ENCODE assay signal across 9 mouse cellular contexts in the genomic region with DNA sequence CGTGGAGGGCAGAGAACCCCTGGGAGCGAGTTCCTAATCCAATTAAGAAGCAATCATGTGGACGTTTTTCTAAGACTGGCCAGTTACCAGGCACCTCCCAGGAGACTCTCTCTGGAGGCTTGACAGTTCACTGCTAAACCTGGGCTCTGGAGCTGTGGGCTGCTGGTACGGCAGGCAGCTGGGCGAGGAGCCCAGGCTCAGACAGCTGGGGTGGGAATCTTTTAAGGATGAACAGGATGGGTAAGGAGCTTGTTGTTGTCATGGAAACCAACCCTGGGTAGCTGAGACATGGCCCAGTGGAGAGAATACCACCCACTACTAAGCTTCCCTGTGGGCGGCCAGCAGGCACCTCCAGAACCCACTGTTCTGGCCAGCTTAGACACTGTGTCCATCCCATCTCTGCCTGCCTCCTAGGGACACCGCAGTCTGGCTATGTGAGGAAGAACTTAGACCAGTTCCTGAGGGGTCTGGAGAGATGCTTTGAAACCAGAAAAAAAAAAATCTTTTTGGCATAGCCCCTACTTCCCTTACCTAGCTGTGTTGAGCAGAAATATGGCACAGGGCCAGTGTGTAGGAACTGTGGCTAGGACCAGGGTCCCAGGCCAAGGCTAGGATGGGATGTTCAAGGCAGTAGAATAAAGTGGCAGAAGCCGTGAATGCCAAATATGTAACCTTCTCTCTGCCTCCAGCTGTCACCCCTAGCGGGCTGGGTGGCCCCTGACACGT. TPM values are rescaled to one million over a fixed set of nuclear protein-coding genes. Genes with fewer than 3 reads are reported as not detected.
DNase-seq lines count a peak whose midpoint lies in the region; ATAC-seq and TF ChIP-seq lines count a peak whose summit lies in the region.
"Had no signal": no experiment of that assay in that cellular context is flagged by ENCODE, and none has a peak within 500 bp of the region (broad histone marks: within the 10 kb centered on the region; RNA-seq: fewer than 3 reads in every experiment).

No protein-coding gene starts in this region.

- H3K4me2 ChIP-seq in hindbrain, embryonic 16.5 days (ENCODE audit: low read length), result 0 out of 2 replicates have a peak overlapping the region, but pooled peaks have one; percentile 15
- no peak overlapping the region for H3K4me2 ChIP-seq in lung, postnatal 0 days (replicated peaks; ENCODE audit: low read depth, low read length)

- 12% methylated on average over 10 of the region's 10 CpGs for WGBS in cerebellum, adult 2 months
- 25% methylated on average over 10 of the region's 10 CpGs for WGBS in hindbrain, embryonic 16.5 days
- WGBS in midbrain, embryonic 10.5 days, result 17% methylated on average over 10 of the region's 10 CpGs
- 43% methylated on average over 10 of the region's 10 CpGs for WGBS in lung, postnatal 0 days

- no peak overlapping the region for H3K27ac ChIP-seq in cerebellum, adult 2 months (ENCODE audit: insufficient read depth, low read length)
- peak overlapping the region; percentile 61 for H3K27ac ChIP-seq in hindbrain, embryonic 16.5 days (ENCODE audit: low read depth, low read length)
- no peak overlapping the region for H3K27ac ChIP-seq in midbrain, embryonic 10.5 days (replicated peaks)
- H3K27ac ChIP-seq in lung, postnatal 0 days (ENCODE audit: low read length), result no peak overlapping the region

- no peak for TF ChIP-seq EP300 in lung, postnatal 0 days (IDR thresholded peaks at IDR 0.05)

- H3K36me3 ChIP-seq in hindbrain, embryonic 16.5 days (ENCODE audit: control insufficient read depth, insufficient read depth, low read length), result no peaks in the 10 kb centered on the region
- H3K36me3 ChIP-seq in midbrain, embryonic 10.5 days, result no peaks in the 10 kb centered on the region
- no peaks in the 10 kb centered on the region for H3K36me3 ChIP-seq in lung, postnatal 0 days (ENCODE audit: insufficient read depth, low read length)

- H3K4me3 ChIP-seq in cerebellum, adult 2 months (replicated peaks; ENCODE audit: insufficient read depth, low read depth, low read length), result no peak overlapping the region
- H3K4me3 ChIP-seq in hindbrain, embryonic 16.5 days (ENCODE audit: low read length), result no peak overlapping the region
- no peak overlapping the region for H3K4me3 ChIP-seq in midbrain, embryonic 10.5 days
- no peak overlapping the region for H3K4me3 ChIP-seq in lung, postnatal 0 days (ENCODE audit: low read depth, low read length)

- H3K27me3 ChIP-seq in cerebellum, adult 2 months (ENCODE audit: control insufficient read depth, insufficient read depth, low read length), result peaks cover 2% of the 10 kb centered on the region; the same call in 1 of the 2 replicates
- no peaks in the 10 kb centered on the region for H3K27me3 ChIP-seq in hindbrain, embryonic 16.5 days (replicated peaks; ENCODE audit: control insufficient read depth, insufficient read depth, low read length)
- H3K27me3 ChIP-seq in midbrain, embryonic 10.5 days (ENCODE audit: low read depth, poor library complexity, severe bottlenecking), result peaks cover 35% of the 10 kb centered on the region
- no peaks in the 10 kb centered on the region for H3K27me3 ChIP-seq in lung, postnatal 0 days (replicated peaks; ENCODE audit: insufficient read depth, low read length)

- no peaks in the 10 kb centered on the region for H3K9me3 ChIP-seq in hindbrain, embryonic 16.5 days (ENCODE audit: control insufficient read depth, low read length)
- no peaks in the 10 kb centered on the region for H3K9me3 ChIP-seq in midbrain, embryonic 10.5 days (replicated peaks)
- H3K9me3 ChIP-seq in lung, postnatal 0 days (ENCODE audit: low read length), result no peaks in the 10 kb centered on the region

- H3K9ac ChIP-seq in hindbrain, embryonic 16.5 days (ENCODE audit: low read depth, low read length), result peak overlapping the region; percentile 27; the same call in 1 of the 2 replicates
- no peak overlapping the region for H3K9ac ChIP-seq in lung, postnatal 0 days (replicated peaks; ENCODE audit: low read depth)

- DNase-seq in 3T3-L1 (ENCODE audit: low read depth, low spot score), result peak; percentile 57
- peak; percentile 28 to 38 for DNase-seq in cerebellum, adult 2 months
- peak; percentile 26 for DNase-seq in midbrain, embryonic 10.5 days (ENCODE audit: low spot score)
- DNase-seq in lung, postnatal 0 days (ENCODE audit: low spot score), result no peak
- DNase-seq in spleen, postnatal 14 days (ENCODE audit: low spot score in 2 of 2), result no peak
- DNase-seq in testis, postnatal 10 days (ENCODE audit: low spot score), result no peak
- no peak for DNase-seq in urinary bladder, postnatal 25 days (ENCODE audit: low spot score)

- no peak for TF ChIP-seq POLR2A in cerebellum, adult 2 months (IDR thresholded peaks at IDR 0.05; ENCODE audit: borderline replicate concordance, insufficient read depth, low read length)

- no peak for TF ChIP-seq CTCF in cerebellum, adult 2 months (IDR thresholded peaks at IDR 0.05; ENCODE audit: borderline replicate concordance, insufficient read depth, low read depth, low read length)
- no peak for TF ChIP-seq CTCF in lung, postnatal 0 days (IDR thresholded peaks at IDR 0.05)

- H3K4me1 ChIP-seq in cerebellum, adult 2 months (ENCODE audit: control insufficient read depth, insufficient read depth, low read length), result peaks cover 17% of the 10 kb centered on the region
- H3K4me1 ChIP-seq in hindbrain, embryonic 16.5 days (ENCODE audit: control insufficient read depth, insufficient read depth, low read depth, low read length), result peaks cover 20% of the 10 kb centered on the region
- peaks cover 25% of the 10 kb centered on the region for H3K4me1 ChIP-seq in midbrain, embryonic 10.5 days
- H3K4me1 ChIP-seq in lung, postnatal 0 days (ENCODE audit: insufficient read depth, low read depth, low read length), result no peaks in the 10 kb centered on the region

- peak; percentile 92 for ATAC-seq in hindbrain, embryonic 16.5 days
- no peak for ATAC-seq in lung, postnatal 0 days

RNA-seq across cellular contexts. Expression of a gene that starts 17.0 kb away (rescaled TPM):
- polyA plus RNA-seq in cerebellum, adult 2 months (2012; rRNA removed), result 5.8 and 6.9 TPM in 2 replicates
- polyA plus RNA-seq in hindbrain, embryonic 16.5 days (2015; fragmentation: Nextera tagmentation; extraction: Ambion mirVana), result 2.6 and 3.5 TPM in 2 replicates
- polyA plus RNA-seq in midbrain, embryonic 10.5 days (2016; fragmentation: Nextera tagmentation; extraction: Ambion mirVana), result 0.14 TPM in 1 of 2 replicates, not detected in the other
- polyA plus RNA-seq in lung, postnatal 0 days (2015; fragmentation: Nextera tagmentation; extraction: Ambion mirVana), result 0.18 and 0.19 TPM in 2 replicates
- polyA plus RNA-seq: lung, embryonic 16.5 days had no signal

RNA-seq across cellular contexts. Expression of a gene that starts 27.7 kb away (rescaled TPM):
- 0.19 TPM in 1 of 2 replicates, not detected in the other for polyA plus RNA-seq in cerebellum, adult 2 months (2012; rRNA removed)
- not detected in 2 replicates for polyA plus RNA-seq in hindbrain, embryonic 16.5 days (2015; fragmentation: Nextera tagmentation; extraction: Ambion mirVana)
- polyA plus RNA-seq in midbrain, embryonic 10.5 days (2016; fragmentation: Nextera tagmentation; extraction: Ambion mirVana), result not detected in 2 replicates
- polyA plus RNA-seq in lung, postnatal 0 days (2015; fragmentation: Nextera tagmentation; extraction: Ambion mirVana), result not detected in 2 replicates
- polyA plus RNA-seq: lung, embryonic 16.5 days had no signal

RNA-seq across cellular contexts. Expression of a gene that starts 31.4 kb away (rescaled TPM):
- 86.5 and 87.4 TPM in 2 replicates for polyA plus RNA-seq in cerebellum, adult 2 months (2012; rRNA removed)
- 95.6 and 97.5 TPM in 2 replicates for polyA plus RNA-seq in hindbrain, embryonic 16.5 days (2015; fragmentation: Nextera tagmentation; extraction: Ambion mirVana)
- 95.6 and 105 TPM in 2 replicates for polyA plus RNA-seq in midbrain, embryonic 10.5 days (2016; fragmentation: Nextera tagmentation; extraction: Ambion mirVana)
- 78.5 and 87.6 TPM in 2 replicates for polyA plus RNA-seq in lung, postnatal 0 days (2015; fragmentation: Nextera tagmentation; extraction: Ambion mirVana)

RNA-seq across cellular contexts. Expression of a gene that starts 45.4 kb away (rescaled TPM):
- polyA plus RNA-seq in cerebellum, adult 2 months (2012; rRNA removed), result not detected in 2 replicates
- polyA plus RNA-seq in hindbrain, embryonic 16.5 days (2015; fragmentation: Nextera tagmentation; extraction: Ambion mirVana), result not detected in 2 replicates
- not detected in 2 replicates for polyA plus RNA-seq in midbrain, embryonic 10.5 days (2016; fragmentation: Nextera tagmentation; extraction: Ambion mirVana)
- polyA plus RNA-seq in lung, postnatal 0 days (2015; fragmentation: Nextera tagmentation; extraction: Ambion mirVana), result not detected in 2 replicates
- polyA plus RNA-seq: lung, embryonic 16.5 days had no signal

Comparison
In these comparisons a context has a peak if more than half of its experiments do, and no peak if none do; other contexts are left out.
1. DNase-seq: peak in 3T3-L1 (single experiment), cerebellum, adult 2 months (2 of 2) and midbrain, embryonic 10.5 days (single experiment); none in lung, postnatal 0 days (single experiment), spleen, postnatal 14 days (0 of 2), testis, postnatal 10 days (single experiment) and urinary bladder, postnatal 25 days (single experiment).